Mouse (Mus musculus) olfactory bulb, adult 2 months (tissue): ENCODE data around the gene Tff1. TPM values are rescaled to one million over a fixed set of nuclear protein-coding genes. Genes with fewer than 3 reads are reported as not detected.

Experiments used
- H3K27ac ChIP-seq: fragments of 200-500 bp; 2 replicates; pipeline ENCODE4 v1.5.1; 2012; ENCODE audit warnings: low read depth, low read length; ENCODE audit not compliant: insufficient read depth
- H3K4me1 ChIP-seq: fragments of 200-500 bp; 2 replicates; pipeline ENCODE4 v1.6.1; 2012; ENCODE audit warnings: low read length; ENCODE audit not compliant: control insufficient read depth, insufficient read depth
- H3K4me3 ChIP-seq: fragments of 200-500 bp; 2 replicates; pipeline ENCODE4 v1.5.1; 2012; ENCODE audit warnings: mild to moderate bottlenecking, low read depth, low read length, moderate library complexity; ENCODE audit not compliant: insufficient read depth
- CTCF ChIP-seq: fragments of 200-500 bp; IDR thresholded peaks from 2 replicates; pipeline ENCODE4 v1.5.1; 2012; ENCODE audit warnings: low read depth, mild to moderate bottlenecking, low read length, moderate library complexity; ENCODE audit not compliant: insufficient read depth
- POLR2A ChIP-seq: fragments of 200-500 bp; IDR thresholded peaks from 2 replicates; pipeline ENCODE4 v1.6.1; 2012; ENCODE audit warnings: mild to moderate bottlenecking, low read depth, low read length, moderate library complexity; ENCODE audit not compliant: insufficient read depth
- WGBS: fragments of 180-500 bp; shearing (Covaris S2); methylation state at CpG from one replicate; pipeline ENCODE4 v1.1.7; 2018; 5-methylcytosine and 5-hydroxymethylcytosine counted together
- polyA plus RNA-seq: library from polyadenylated mRNA; stranded (reverse); fragments of >200 nt; gene quantifications from 2 replicates; pipeline ENCODE4 v1.2.4, GENCODE M21; 2012; ENCODE audit warnings: low replicate concordance; ENCODE audit not compliant: missing spikeins, insufficient read depth, insufficient read length

Gene Tff1
- polyA plus RNA-seq, 1 experiment = not detected

DNA sequence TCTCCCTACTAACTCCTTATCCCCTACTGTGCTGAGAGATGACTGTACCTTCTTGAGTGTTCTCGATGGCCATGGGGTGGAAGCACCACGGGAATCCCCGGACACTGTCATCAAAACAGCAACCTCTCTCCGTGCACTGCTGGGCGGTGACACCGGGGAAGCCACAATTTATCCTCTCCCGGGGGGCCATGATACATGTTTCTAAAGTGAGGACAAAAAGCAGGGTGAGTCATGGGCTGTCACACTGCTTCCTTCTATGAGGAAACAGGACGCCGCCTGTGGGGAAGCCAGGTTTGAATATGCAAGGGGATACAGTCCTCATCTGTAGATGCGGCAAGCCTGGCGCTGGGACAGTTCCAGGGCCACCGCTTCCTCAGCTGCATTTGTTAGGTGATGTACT, 2.5 kb downstream of the Tff1 start:
- WGBS = 52% methylated on average over 12 of the region's 12 CpGs
- Histone ChIP-seq H3K27ac (no peak overlapping the region), H3K4me1 (peaks cover 4% of the 10 kb centered on the region), H3K4me3 (no peak overlapping the region)
- TF ChIP-seq CTCF = no peak
- no peak for TF ChIP-seq POLR2A

DNA sequence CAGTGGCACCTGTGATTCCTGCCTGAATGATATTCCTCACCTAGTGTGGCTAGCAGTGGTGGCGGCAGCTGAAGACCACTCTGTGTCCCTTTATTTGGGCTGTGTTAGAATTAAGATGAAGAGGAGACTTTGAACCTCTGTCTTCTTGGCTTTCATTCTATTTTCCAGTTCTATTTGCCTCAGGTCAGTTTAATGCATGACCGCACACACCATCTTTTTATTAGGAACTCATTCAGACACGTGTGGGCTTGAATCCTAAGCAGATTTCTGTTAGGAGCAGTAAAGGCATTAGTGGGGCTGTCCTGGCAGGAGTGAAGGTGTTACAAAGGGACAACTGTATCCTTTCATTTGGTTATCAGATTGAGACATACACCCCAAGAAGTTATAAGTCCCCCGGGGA, 4.8 kb downstream of the Tff1 start:
- H3K27ac ChIP-seq = no peak overlapping the region
- H3K4me3 ChIP-seq = no peak overlapping the region
- peaks cover 7% of the 10 kb centered on the region for H3K4me1 ChIP-seq
- TF ChIP-seq POLR2A = no peak
- TF ChIP-seq CTCF = no peak
- WGBS = 82% methylated on average over 4 of the region's 4 CpGs

DNA sequence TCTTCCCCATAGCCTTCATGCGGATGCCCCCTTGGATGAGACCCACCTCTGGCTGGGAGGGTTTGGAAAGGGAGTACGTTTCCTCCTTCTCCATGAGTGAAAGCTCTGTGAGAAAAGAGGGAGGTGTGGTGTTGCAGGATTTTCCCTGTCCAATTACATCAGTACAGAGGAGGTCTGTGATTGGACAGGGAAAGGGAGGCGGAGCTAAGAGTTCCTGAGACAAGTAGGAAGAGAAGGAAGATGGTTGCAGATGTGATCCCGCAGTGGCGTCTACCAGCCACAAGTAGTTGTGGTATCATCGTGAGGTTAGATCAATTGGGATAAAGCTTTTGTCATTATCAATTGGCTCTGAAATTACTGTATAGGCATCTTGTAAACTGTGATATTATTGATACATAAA, 7.2 kb downstream of the Tff1 start:
- WGBS = 87% methylated on average over 6 of the region's 6 CpGs
- no peak overlapping the region for H3K4me3 ChIP-seq
- H3K4me1 ChIP-seq = peaks cover 10% of the 10 kb centered on the region
- H3K27ac ChIP-seq = no peak overlapping the region
- TF ChIP-seq POLR2A (no peak), CTCF (no peak)

DNA sequence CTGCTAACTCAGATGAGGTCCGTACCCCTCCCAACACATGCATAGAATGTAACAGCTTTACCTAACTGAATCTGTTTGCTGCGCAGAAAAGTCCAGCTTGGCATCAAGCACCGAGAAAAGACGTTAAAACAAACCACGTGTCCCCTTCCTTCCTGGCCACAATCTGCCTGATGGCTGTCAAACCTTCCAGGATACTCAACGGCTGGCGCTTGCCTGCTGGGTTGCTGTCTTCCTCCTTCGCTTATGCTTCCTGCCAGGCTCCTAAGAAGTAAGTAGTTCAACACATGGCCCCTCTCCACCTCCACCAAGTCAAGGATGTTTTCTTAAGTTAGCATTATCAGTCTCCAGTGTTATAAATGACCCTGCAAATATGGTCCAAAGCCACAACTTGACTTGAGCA, 11.3 kb downstream of the Tff1 start:
- no peak for TF ChIP-seq POLR2A
- no peak for TF ChIP-seq CTCF
- WGBS = 83% methylated on average over 8 of the region's 8 CpGs
- peaks cover 11% of the 10 kb centered on the region for H3K4me1 ChIP-seq

DNA sequence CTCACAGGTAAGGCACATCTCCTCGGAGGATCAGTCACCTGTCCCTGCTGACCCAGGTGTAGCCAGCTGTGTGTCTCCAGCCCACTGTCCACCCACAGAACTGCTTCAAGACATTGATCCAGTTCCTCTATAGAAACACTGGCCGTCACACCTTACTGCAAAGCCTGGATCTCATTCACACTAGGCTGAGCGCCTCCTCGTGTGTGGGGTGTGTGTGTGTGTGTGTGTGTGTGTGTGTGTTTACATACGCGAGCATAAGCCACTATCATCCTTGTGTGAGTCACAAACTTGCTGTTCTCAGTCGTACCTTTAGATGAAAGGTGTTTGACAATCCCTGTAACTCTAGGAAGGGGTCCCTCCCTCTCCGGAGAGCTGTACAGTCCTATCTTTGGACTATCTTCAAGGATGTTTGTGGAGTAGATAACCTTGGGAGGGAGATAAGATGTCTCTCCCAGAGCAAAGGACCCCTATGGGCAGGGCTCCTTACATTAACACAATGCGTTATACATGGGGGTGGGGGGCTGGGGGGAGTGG, 12.0 kb downstream of the Tff1 start:
- peaks cover 11% of the 10 kb centered on the region for H3K4me1 ChIP-seq
- 77% methylated on average over 9 of the region's 9 CpGs for WGBS

More for the DNA sequence above, 11.3 kb downstream of the Tff1 start:
- Histone ChIP-seq H3K27ac (no peak overlapping the region), H3K4me3 (no peak overlapping the region)

DNA sequence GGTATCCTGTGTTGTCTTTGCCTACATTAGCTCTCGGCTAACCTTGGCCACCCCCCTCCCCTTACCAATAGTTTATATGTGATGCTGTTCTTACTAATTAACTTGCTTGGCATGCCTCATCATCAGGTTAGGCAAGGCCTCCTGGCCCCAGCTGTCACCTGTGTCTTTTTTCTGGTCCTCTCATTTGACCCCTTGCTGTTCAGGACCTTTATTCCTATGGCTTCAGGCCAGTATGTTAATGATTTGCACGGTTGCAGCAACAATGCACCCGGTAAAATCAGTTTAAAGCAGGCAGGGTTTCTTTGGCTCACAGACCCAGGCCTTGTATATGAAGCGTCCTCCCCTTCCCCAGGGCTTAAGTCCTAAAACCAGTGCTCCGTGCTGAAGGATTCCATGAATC, 12.6 kb downstream of the Tff1 start:
- whole genome bisulfite sequencing = 63% methylated on average over 5 of the region's 5 CpGs
- H3K4me1 ChIP-seq = peaks cover 11% of the 10 kb centered on the region
- H3K4me3 ChIP-seq = no peak overlapping the region
- no peak overlapping the region for H3K27ac ChIP-seq
- TF ChIP-seq POLR2A = no peak
- no peak for TF ChIP-seq CTCF

More for the DNA sequence above, 12.0 kb downstream of the Tff1 start:
- TF ChIP-seq CTCF (no peak), POLR2A (no peak)
- no peak overlapping the region for H3K4me3 ChIP-seq
- no peak overlapping the region for H3K27ac ChIP-seq

DNA sequence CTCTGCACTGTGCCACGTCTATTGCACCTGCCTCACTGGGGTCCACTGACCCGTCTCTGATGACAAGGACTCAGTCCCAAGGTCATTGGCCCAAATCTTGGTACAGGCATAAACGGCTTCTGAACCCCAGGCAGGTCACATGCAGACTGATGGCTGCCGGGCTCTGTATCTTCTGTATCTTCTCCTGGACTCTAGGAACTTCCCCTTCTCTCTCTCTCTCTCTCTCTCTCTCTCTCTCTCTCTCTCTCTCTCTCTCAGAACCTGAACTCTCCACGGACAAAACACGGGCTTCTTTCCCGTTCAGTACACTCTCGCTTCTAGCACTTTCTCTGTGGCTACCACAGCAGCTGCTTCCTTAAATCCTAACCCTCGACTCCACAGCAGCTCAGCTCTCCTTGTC, 19.1 kb downstream of the Tff1 start:
- no peaks in the 10 kb centered on the region for H3K4me1 ChIP-seq
- no peak overlapping the region for H3K27ac ChIP-seq
- TF ChIP-seq POLR2A (no peak), CTCF (no peak)
- no peak overlapping the region for H3K4me3 ChIP-seq
- WGBS = 90% methylated on average over 9 of the region's 9 CpGs

DNA sequence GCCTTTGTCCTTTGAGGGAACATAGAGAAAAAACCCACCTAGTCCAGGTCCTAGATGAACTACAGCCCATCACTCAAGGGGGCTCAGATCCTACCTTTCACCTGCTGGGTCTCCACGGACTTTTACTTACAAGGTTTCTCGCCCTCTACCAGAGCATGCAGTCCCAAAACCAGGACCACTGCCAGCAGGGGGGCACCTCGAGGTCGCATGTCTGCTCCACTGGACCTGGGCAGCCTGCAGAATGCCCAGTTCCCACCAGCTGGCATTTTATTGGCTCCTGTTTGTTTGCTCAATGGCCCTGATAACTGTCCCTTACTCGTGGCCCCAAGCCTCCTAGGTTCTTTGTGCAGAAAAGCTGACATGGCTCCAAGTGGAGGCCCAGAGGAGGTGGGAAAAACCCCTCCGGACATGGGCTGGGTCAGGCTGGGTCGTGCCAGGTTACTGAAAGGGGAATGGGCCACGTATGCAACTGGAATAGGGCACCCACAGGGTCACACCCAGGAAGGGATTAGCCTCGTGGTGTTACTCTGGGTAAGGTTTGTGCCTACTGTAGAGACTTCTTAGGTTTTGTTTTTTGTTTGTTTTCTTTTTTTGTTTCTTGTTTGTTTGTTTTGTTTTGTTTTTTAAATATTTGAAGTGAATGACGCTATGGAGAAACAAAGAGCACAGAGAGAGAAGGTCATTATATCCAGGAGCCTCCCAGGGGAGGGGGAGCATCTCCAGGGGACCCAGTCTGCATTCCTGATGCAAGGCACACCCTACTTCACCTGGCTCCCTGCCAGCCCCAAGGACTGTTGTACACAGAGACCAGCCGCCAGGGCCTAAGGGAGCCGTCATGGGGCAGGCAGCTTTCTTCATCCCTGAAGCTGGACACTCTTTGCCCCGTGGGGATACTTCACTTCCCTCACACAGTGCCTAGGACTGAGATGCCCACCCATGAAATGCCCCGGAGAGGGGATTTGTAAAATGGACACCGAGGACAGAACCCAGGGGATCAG, 20.7 kb downstream of the Tff1 start, which contains the start of gene Tff2:
Gene Tff2 (minus strand): TSS at position 243 of the 998 bp plus-strand sequence.
- no peaks in the 10 kb centered on the region for H3K4me1 ChIP-seq
- WGBS = 60% methylated on average over 15 of the region's 15 CpGs
- TF ChIP-seq POLR2A (no peak), CTCF (no peak)
- H3K27ac ChIP-seq = no peak within 1 kb of the TSS
- no peak within 1 kb of the TSS for H3K4me3 ChIP-seq

DNA sequence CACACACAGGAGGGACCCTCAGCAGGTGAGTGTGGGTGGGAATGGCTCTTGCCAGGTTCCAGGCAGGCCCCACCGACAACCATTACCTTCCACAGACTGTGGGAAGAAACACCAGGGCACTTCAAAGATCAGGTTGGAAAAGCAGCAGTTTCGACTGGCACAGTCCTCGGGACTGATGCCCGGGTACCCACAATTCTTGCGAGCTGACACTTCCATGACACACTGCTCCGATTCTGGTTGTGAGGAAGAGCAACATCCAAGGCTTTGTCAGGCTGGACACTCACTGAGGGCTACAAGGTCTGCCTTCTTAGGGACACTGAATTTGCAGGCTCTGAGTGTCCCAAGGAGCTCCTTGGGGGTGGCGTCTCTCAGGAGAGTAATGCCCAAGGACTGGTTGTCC, 23.0 kb downstream of the Tff1 start:
- 95% methylated on average over 7 of the region's 7 CpGs for WGBS
- no peak overlapping the region for H3K27ac ChIP-seq
- no peak overlapping the region for H3K4me3 ChIP-seq
- TF ChIP-seq CTCF (no peak), POLR2A (no peak)
- no peaks in the 10 kb centered on the region for H3K4me1 ChIP-seq

DNA sequence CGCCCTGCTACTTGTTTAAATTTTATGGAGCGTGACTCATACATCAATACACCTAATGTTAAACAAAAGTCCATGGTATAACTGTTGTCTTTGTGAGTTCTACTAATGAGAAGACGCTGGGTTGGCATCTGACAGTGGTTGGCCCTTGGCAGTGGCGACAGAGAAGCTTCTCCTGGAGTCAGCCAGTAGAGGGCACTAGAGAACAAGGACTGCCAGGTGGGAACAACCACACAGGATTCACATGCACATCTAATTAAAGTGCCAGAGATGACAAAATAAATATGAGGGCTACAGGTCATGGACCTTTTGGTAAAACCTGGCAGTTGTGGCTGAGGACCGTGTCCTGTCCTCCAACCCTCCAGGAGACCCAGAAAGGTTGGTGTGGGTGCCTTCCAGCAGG, 26.7 kb downstream of the Tff1 start:
- H3K4me3 ChIP-seq = no peak overlapping the region
- no peak overlapping the region for H3K27ac ChIP-seq
- 23% methylated on average over 5 of the region's 5 CpGs for WGBS
- TF ChIP-seq POLR2A (no peak), CTCF (0 out of 2 replicates have a peak, but pooled peaks have one; percentile 14)
- H3K4me1 ChIP-seq = 0 out of 2 replicates have a peak, but pooled peaks cover 2% of the 10 kb centered on the region
